In the genomic region with DNA sequence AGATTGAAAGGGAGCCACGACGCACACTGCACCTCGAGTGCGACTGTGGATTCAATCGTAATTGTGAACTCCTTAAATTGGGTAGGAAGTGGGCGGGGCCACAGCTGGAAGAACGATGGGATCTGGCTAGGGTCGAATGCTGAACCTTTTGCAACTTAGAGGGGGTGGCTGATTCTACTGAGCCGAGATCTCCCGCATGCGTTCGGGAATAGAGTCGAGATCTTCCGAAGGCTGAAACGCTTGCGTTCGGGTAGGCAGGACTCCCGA, we compare ENCODE assay signal across 8 mouse cellular contexts. TPM values are rescaled to one million over a fixed set of nuclear protein-coding genes. Genes with fewer than 3 reads are reported as not detected.
A peak's percentile ranks its signal among the peaks of the same experiment; 100 is the strongest.
DNase-seq lines count a peak whose midpoint lies in the region; ATAC-seq and TF ChIP-seq lines count a peak whose summit lies in the region.

No protein-coding gene starts in this region.

- under 1% methylated on average over 18 of the region's 18 CpGs for WGBS in heart, embryonic 16.5 days
- WGBS in forebrain, embryonic 16.5 days = 0% methylated on average over 18 of the region's 18 CpGs
- WGBS in liver, postnatal 0 days (ENCODE audit: insufficient replicate concordance) = under 1% methylated on average over 18 of the region's 18 CpGs

- H3K9me3 ChIP-seq in heart, embryonic 16.5 days (replicated peaks; ENCODE audit: control insufficient read depth, low read length) = no peaks in the 10 kb centered on the region
- no peaks in the 10 kb centered on the region for H3K9me3 ChIP-seq in ES-E14 (ENCODE audit: control insufficient read depth, insufficient read depth, low read depth, low read length)
- no peaks in the 10 kb centered on the region for H3K9me3 ChIP-seq in forebrain, embryonic 16.5 days (ENCODE audit: control insufficient read depth, low read length)
- H3K9me3 ChIP-seq in liver, postnatal 0 days (ENCODE audit: low read length) = no peaks in the 10 kb centered on the region

- H3K36me3 ChIP-seq in heart, embryonic 16.5 days (ENCODE audit: control insufficient read depth, insufficient read depth) = peaks cover 23% of the 10 kb centered on the region
- peaks cover 4% of the 10 kb centered on the region for H3K36me3 ChIP-seq in ES-E14 (ENCODE audit: control insufficient read depth, insufficient read depth, low read length, poor library complexity, severe bottlenecking)
- H3K36me3 ChIP-seq in forebrain, embryonic 16.5 days (ENCODE audit: control insufficient read depth, insufficient read depth) = peaks cover 4% of the 10 kb centered on the region; the same call in 1 of the 2 replicates
- H3K36me3 ChIP-seq in liver, postnatal 0 days (replicated peaks; ENCODE audit: insufficient read depth, low read length) = peaks cover 10% of the 10 kb centered on the region

- H3K4me1 ChIP-seq in heart, embryonic 16.5 days (ENCODE audit: control insufficient read depth, insufficient read depth, low read length) = peaks cover 11% of the 10 kb centered on the region
- H3K4me1 ChIP-seq in ES-E14 (ENCODE audit: control insufficient read depth in 2 of 2, insufficient read depth in 2 of 2, low read length in 2 of 2, poor library complexity in 1 of 2) = 0 out of 4 replicates have a peak, but pooled peaks cover 0 to 2% of the 10 kb centered on the region in 2 experiments
- peaks cover 19% of the 10 kb centered on the region for H3K4me1 ChIP-seq in forebrain, embryonic 16.5 days (replicated peaks; ENCODE audit: control insufficient read depth, insufficient read depth, low read length)
- H3K4me1 ChIP-seq in liver, postnatal 0 days (ENCODE audit: insufficient read depth) = peaks cover 19% of the 10 kb centered on the region

- TF ChIP-seq EP300 in liver, postnatal 0 days (IDR thresholded peaks at IDR 0.05; ENCODE audit: low read depth) = no peak

- H3K9ac ChIP-seq in heart, embryonic 16.5 days (ENCODE audit: low read length) = peak overlapping the region; percentile 90
- peak overlapping the region; percentile 89 for H3K9ac ChIP-seq in ES-E14 (ENCODE audit: insufficient read depth, low read depth, low read length, poor library complexity, severe bottlenecking)
- H3K9ac ChIP-seq in forebrain, embryonic 16.5 days (replicated peaks; ENCODE audit: low read depth, low read length) = peak overlapping the region; percentile 72
- H3K9ac ChIP-seq in liver, postnatal 0 days (replicated peaks) = peak overlapping the region; percentile 79

- H3K27ac ChIP-seq in heart, embryonic 16.5 days (ENCODE audit: low read length) = peak overlapping the region; percentile 92
- H3K27ac ChIP-seq in ES-E14 (ENCODE audit: insufficient read depth, low read depth, low read length, poor library complexity, severe bottlenecking) = peak overlapping the region; percentile 85
- H3K27ac ChIP-seq in forebrain, embryonic 16.5 days (ENCODE audit: low read length) = peak overlapping the region; percentile 81
- peak overlapping the region; percentile 88 for H3K27ac ChIP-seq in liver, postnatal 0 days (ENCODE audit: low read depth)

- DNase-seq in heart, adult 18-20 months = no peak
- DNase-seq in ES-E14 (ENCODE audit: low read depth, low spot score) = peak; percentile 77
- DNase-seq in liver, postnatal 0 days = no peak
- DNase-seq in frontal cortex, adult 2 months (ENCODE audit: extremely low spot score in 1 of 2, low spot score in 1 of 2) = no peak
- no peak for DNase-seq in cerebellum, postnatal 10 days

- no peak for TF ChIP-seq CTCF in liver, postnatal 0 days (IDR thresholded peaks at IDR 0.05; ENCODE audit: low read depth)

- in situ Hi-C loops in ES-E14 (cut with MboI; ENCODE audit: low sequenced_read_pairs in 2 of 2, unreplicated experiment in 2 of 2) = no loop called here

- peak overlapping the region; percentile 70 for H3K4me2 ChIP-seq in heart, embryonic 16.5 days (ENCODE audit: low read depth, low read length)
- peak overlapping the region; percentile 71 for H3K4me2 ChIP-seq in forebrain, embryonic 16.5 days (ENCODE audit: low read length)
- H3K4me2 ChIP-seq in liver, postnatal 0 days (ENCODE audit: low read depth, low read length) = peak overlapping the region; percentile 93

- peak overlapping the region; percentile 83 for H3K4me3 ChIP-seq in heart, embryonic 16.5 days (ENCODE audit: low read length)
- peak overlapping the region; percentile 86 to 93 for H3K4me3 ChIP-seq in ES-E14 (ENCODE audit: insufficient read depth in 1 of 2, low read depth in 1 of 2, low read length in 2 of 2, poor library complexity in 1 of 2, severe bottlenecking in 1 of 2)
- peak overlapping the region; percentile 77 for H3K4me3 ChIP-seq in forebrain, embryonic 16.5 days (replicated peaks; ENCODE audit: low read length)
- peak overlapping the region; percentile 73 for H3K4me3 ChIP-seq in liver, postnatal 0 days (ENCODE audit: low read depth, low read length)

- ATAC-seq in heart, embryonic 16.5 days (replicated peaks; ENCODE audit: extremely low read depth, insufficient read depth, low FRiP score) = no peak
- no peak for ATAC-seq in forebrain, embryonic 16.5 days
- no peak; the same call in 1 of the 2 replicates for ATAC-seq in liver, postnatal 0 days
- no peak for ATAC-seq in CD4-positive, CD25-positive, alpha-beta regulatory T cell, adult 4 months

- no peaks in the 10 kb centered on the region for H3K27me3 ChIP-seq in heart, embryonic 16.5 days (ENCODE audit: control insufficient read depth, insufficient read depth, low read length)
- H3K27me3 ChIP-seq in forebrain, embryonic 16.5 days (replicated peaks; ENCODE audit: control insufficient read depth, insufficient read depth, low read length) = no peaks in the 10 kb centered on the region
- no peaks in the 10 kb centered on the region for H3K27me3 ChIP-seq in liver, postnatal 0 days (ENCODE audit: insufficient read depth, low read length)

TF ChIP-seq in ES-E14, 5 proteins besides CTCF, POLR2A, EP300 and RAD21:
- TF ChIP-seq CHD2 (IDR thresholded peaks at IDR 0.05; ENCODE audit: low read depth, low read length) = no peak
- TF ChIP-seq ZNF384 (IDR thresholded peaks at IDR 0.05; ENCODE audit: low read depth, low read length) = no peak
- no peak for TF ChIP-seq HCFC1 (IDR thresholded peaks at IDR 0.05; ENCODE audit: borderline replicate concordance, insufficient read depth, low read length)
- TF ChIP-seq MAFK (IDR thresholded peaks at IDR 0.05; ENCODE audit: insufficient read depth, low read depth, low read length) = no peak
- TF ChIP-seq ZC3H11A (IDR thresholded peaks at IDR 0.05; ENCODE audit: borderline replicate concordance, low read depth, low read length) = no peak

RNA-seq across cellular contexts. Expression of gene Mboat7, which starts 0.4 kb away (rescaled TPM):
- 35.8 and 37.8 TPM in 2 replicates for polyA plus RNA-seq in heart, embryonic 16.5 days (2015; fragmentation: Nextera tagmentation; extraction: Ambion mirVana)
- 10 to 100 TPM; 19.8 to 21.5 TPM for total RNA-seq in heart, adult 18-20 months (2021)
- total RNA-seq in ES-E14 (2012; rRNA removed) = 34.4 and 55.9 TPM in 2 replicates
- polyA plus RNA-seq in forebrain, embryonic 16.5 days (2015; fragmentation: Nextera tagmentation; extraction: Ambion mirVana) = 60.6 and 86.3 TPM in 2 replicates
- polyA plus RNA-seq in liver, postnatal 0 days (2015; fragmentation: Nextera tagmentation; extraction: Ambion mirVana) = 14.8 and 16.1 TPM in 2 replicates
- polyA plus RNA-seq in frontal cortex, adult 2 months (2012; rRNA removed) = 128 and 139 TPM in 2 replicates
- polyA plus RNA-seq in CD4-positive, CD25-positive, alpha-beta regulatory T cell, adult 4 months (2017; shearing (Covaris generic)) = 10 to 100 TPM; 19.4 to 25.7 TPM

RNA-seq across cellular contexts. Expression of gene Tsen34, which starts 1.1 kb away (rescaled TPM):
- polyA plus RNA-seq in heart, embryonic 16.5 days (2015; fragmentation: Nextera tagmentation; extraction: Ambion mirVana) = 207 and 237 TPM in 2 replicates
- total RNA-seq in heart, adult 18-20 months (2021) = 10 to 100 TPM; 68.7 to 70.3 TPM
- total RNA-seq in ES-E14 (2012; rRNA removed) = 79.0 and 90.2 TPM in 2 replicates
- polyA plus RNA-seq in forebrain, embryonic 16.5 days (2015; fragmentation: Nextera tagmentation; extraction: Ambion mirVana) = 240 and 241 TPM in 2 replicates
- polyA plus RNA-seq in liver, postnatal 0 days (2015; fragmentation: Nextera tagmentation; extraction: Ambion mirVana) = 46.1 and 50.9 TPM in 2 replicates
- polyA plus RNA-seq in frontal cortex, adult 2 months (2012; rRNA removed) = 103 and 108 TPM in 2 replicates
- polyA plus RNA-seq in CD4-positive, CD25-positive, alpha-beta regulatory T cell, adult 4 months (2017; shearing (Covaris generic)) = 10 to 100 TPM in 1 of 2 experiments, 1 to 10 TPM in 1; 9.2 to 11.2 TPM

RNA-seq across cellular contexts. Expression of gene Rps9, which starts 10.1 kb away (rescaled TPM):
- polyA plus RNA-seq in heart, embryonic 16.5 days (2015; fragmentation: Nextera tagmentation; extraction: Ambion mirVana) = 814 and 845 TPM in 2 replicates
- 100 to 1,000 TPM; 640 to 688 TPM for total RNA-seq in heart, adult 18-20 months (2021)
- total RNA-seq in ES-E14 (2012; rRNA removed) = 2,173 and 2,308 TPM in 2 replicates
- polyA plus RNA-seq in forebrain, embryonic 16.5 days (2015; fragmentation: Nextera tagmentation; extraction: Ambion mirVana) = 852 and 923 TPM in 2 replicates
- polyA plus RNA-seq in liver, postnatal 0 days (2015; fragmentation: Nextera tagmentation; extraction: Ambion mirVana) = 859 and 872 TPM in 2 replicates
- 852 and 1,031 TPM in 2 replicates for polyA plus RNA-seq in frontal cortex, adult 2 months (2012; rRNA removed)
- 1,000 to 10,000 TPM; 4,852 to 4,938 TPM for polyA plus RNA-seq in CD4-positive, CD25-positive, alpha-beta regulatory T cell, adult 4 months (2017; shearing (Covaris generic))

RNA-seq across cellular contexts. Expression of gene Tmc4, which starts 16.4 kb away (rescaled TPM):
- 7.0 and 7.3 TPM in 2 replicates for polyA plus RNA-seq in heart, embryonic 16.5 days (2015; fragmentation: Nextera tagmentation; extraction: Ambion mirVana)
- 1 to 10 TPM; 1.1 to 1.4 TPM for total RNA-seq in heart, adult 18-20 months (2021)
- total RNA-seq in ES-E14 (2012; rRNA removed) = 2.9 and 5.3 TPM in 2 replicates
- polyA plus RNA-seq in forebrain, embryonic 16.5 days (2015; fragmentation: Nextera tagmentation; extraction: Ambion mirVana) = 2.5 and 3.3 TPM in 2 replicates
- polyA plus RNA-seq in liver, postnatal 0 days (2015; fragmentation: Nextera tagmentation; extraction: Ambion mirVana) = 4.7 and 5.0 TPM in 2 replicates
- polyA plus RNA-seq in frontal cortex, adult 2 months (2012; rRNA removed) = 12.1 and 14.8 TPM in 2 replicates
- 10 to 100 TPM; 11.0 to 17.7 TPM for polyA plus RNA-seq in CD4-positive, CD25-positive, alpha-beta regulatory T cell, adult 4 months (2017; shearing (Covaris generic))

RNA-seq across cellular contexts. Expression of gene Pirb, which starts 26.4 kb away (rescaled TPM):
- polyA plus RNA-seq in heart, embryonic 16.5 days (2015; fragmentation: Nextera tagmentation; extraction: Ambion mirVana) = 0.76 and 1.3 TPM in 2 replicates
- 1 to 10 TPM; 1.5 to 2.0 TPM for total RNA-seq in heart, adult 18-20 months (2021)
- total RNA-seq in ES-E14 (2012; rRNA removed) = 0.09 TPM in 1 of 2 replicates, not detected in the other
- polyA plus RNA-seq in forebrain, embryonic 16.5 days (2015; fragmentation: Nextera tagmentation; extraction: Ambion mirVana) = 0.14 and 0.37 TPM in 2 replicates
- polyA plus RNA-seq in liver, postnatal 0 days (2015; fragmentation: Nextera tagmentation; extraction: Ambion mirVana) = 5.6 and 7.0 TPM in 2 replicates
- 0.38 and 0.48 TPM in 2 replicates for polyA plus RNA-seq in frontal cortex, adult 2 months (2012; rRNA removed)
- 1 to 10 TPM in 1 of 2 experiments, under 1 TPM in 1; 0.38 to 1.6 TPM for polyA plus RNA-seq in CD4-positive, CD25-positive, alpha-beta regulatory T cell, adult 4 months (2017; shearing (Covaris generic))
